Mouse (Mus musculus): ENCODE measurements at regions not wholly inside any gene's neighbourhood (a gene's known extent, or its start where the extent isn't known, plus 50 kb on each side); places are given as distances from the start of the nearest gene placed in this dataset.

DNA sequence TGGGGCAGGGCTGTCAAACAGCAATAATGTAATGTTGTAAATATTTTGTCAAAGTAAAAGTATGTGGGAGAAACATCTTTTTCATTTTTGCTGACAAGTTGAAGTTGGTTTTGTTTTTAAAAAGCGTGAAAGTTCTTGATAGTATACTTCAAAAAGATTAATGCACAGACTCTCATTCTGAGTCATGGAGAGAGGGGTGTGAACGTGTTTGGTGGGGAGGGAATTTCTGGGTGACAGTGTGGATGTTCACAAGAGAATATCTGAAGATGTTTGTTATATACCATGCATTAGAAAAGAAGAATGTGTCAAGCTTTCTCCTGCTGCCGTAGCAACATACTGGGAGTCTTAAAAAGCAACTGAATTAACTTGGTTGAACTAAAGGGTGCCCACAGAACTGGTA, 57.0 kb downstream of the Rps29 start:
- Histone ChIP-seq H3K4me3 (no peak overlapping the region), H3K36me3 (no peaks in the 10 kb centered on the region), H3K4me1 (no peaks in the 10 kb centered on the region), H3K27ac (replicated peaks) (no peak overlapping the region), H3K9ac (no peak overlapping the region), H3K27me3 (replicated peaks) (no peaks in the 10 kb centered on the region), H3K4me2 (no peak overlapping the region), H3K9me3 (no peaks in the 10 kb centered on the region)
- 57% methylated on average over 3 of the region's 3 CpGs for WGBS
- ATAC-seq (ENCODE audit: extremely low read depth, insufficient number of reproducible peaks, low FRiP score, low TSS enrichment): no peak

DNA sequence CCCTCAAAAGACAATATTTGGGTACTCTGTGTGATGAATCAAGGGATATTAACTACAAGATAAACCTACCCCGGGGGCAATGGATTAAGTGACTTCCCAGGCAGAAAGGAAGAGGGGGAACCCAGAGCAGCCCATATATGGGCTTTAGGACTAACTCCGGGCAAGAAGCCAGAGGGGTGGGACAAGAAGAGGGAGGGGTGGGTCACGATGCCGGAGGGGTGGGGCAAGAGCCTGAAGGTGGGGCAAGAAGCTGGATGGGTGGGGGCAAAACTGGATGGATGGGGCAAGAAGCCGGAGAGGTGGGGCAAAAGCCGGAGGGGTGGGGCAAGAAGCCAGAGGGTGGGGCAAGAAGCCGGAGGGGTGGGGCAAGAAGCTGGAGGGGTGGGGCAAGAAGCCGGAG, 64.1 kb downstream of the Rps29 start:
- no peak for ATAC-seq (ENCODE audit: extremely low read depth, insufficient number of reproducible peaks, low FRiP score, low TSS enrichment)
- 80% methylated on average over 8 of the region's 8 CpGs for WGBS
- Histone ChIP-seq H3K4me2 (no peak overlapping the region), H3K9ac (no peak overlapping the region), H3K4me3 (no peak overlapping the region), H3K36me3 (no peaks in the 10 kb centered on the region), H3K27me3 (replicated peaks) (no peaks in the 10 kb centered on the region), H3K4me1 (no peaks in the 10 kb centered on the region), H3K9me3 (no peaks in the 10 kb centered on the region), H3K27ac (replicated peaks) (no peak overlapping the region)

DNA sequence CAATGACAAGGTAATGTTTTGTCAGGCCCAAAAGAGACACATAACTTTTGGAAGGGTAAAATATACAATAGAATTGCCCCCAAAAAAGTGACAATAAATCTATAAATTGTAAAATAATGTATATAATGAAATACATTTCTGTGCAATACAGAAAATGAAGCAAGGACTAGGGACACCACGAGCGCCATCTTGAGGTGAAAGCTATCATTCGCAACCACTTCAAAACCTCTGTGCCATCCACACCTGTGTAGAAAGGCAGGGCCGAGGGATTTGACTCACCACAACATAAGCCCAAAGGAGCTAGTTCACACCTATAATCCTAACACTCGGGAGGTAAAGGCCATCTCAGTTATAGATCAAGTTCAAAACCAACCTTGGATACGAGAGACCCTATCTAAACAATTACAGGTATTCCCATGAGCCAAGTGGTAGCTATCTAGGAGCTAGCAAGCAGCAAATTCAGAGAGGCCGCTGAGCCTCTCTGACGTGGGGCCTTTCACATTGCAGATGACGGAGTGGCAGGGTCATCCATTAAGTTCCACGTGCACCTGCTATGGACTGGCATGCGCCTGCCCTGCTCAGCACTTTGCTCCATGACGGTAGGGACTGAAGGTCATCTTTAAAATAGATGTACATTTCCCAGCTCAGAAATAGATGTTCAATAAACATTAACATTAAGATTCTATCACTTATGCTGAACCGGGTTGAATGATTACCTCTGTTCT, 65.8 kb downstream of the Rps29 start:
- 60% methylated on average over 13 of the region's 13 CpGs for WGBS
- Histone ChIP-seq H3K36me3 (no peaks in the 10 kb centered on the region), H3K4me1 (no peaks in the 10 kb centered on the region), H3K27me3 (replicated peaks) (no peaks in the 10 kb centered on the region), H3K27ac (replicated peaks) (no peak overlapping the region), H3K9ac (no peak overlapping the region), H3K4me2 (no peak overlapping the region), H3K9me3 (no peaks in the 10 kb centered on the region), H3K4me3 (no peak overlapping the region)
- no peak for ATAC-seq (ENCODE audit: extremely low read depth, insufficient number of reproducible peaks, low FRiP score, low TSS enrichment)

DNA sequence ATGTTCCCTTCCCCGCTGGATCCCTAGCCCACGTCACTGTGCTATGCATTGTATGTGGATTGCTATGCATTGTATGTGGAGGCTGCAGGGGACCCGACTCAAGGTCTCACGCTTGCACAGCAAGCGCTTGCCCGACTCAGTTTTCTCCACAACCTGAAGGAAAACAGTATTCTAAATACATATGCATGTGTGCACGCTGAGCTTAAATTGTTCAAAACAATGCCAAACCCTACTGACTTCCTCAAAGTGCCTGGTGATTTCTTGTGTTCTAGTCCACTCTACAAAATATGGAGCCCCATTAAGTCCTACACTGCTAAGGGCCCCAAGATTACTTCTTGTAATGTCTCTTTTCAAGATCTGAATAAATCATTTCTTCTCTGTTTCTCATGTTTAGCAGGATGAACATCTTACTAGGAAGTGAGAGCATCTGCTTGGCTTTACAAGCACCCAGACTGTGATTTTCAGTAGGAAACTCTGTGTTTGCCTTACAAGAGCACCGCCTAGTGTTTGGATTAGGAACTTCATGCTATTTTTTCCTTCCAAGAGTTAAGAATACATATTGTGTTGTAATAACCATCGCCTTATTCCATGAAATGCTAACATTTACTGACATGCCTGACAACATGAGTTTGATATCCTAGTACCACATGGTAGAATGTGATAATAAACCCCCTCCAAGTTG, 70.9 kb downstream of the Rps29 start:
- Histone ChIP-seq H3K9me3 (no peaks in the 10 kb centered on the region), H3K4me1 (peaks cover 5% of the 10 kb centered on the region), H3K9ac (no peak overlapping the region), H3K4me2 (peak overlapping the region; percentile 33; the same call in 1 of the 2 replicates), H3K27ac (replicated peaks) (no peak overlapping the region), H3K4me3 (no peak overlapping the region), H3K36me3 (no peaks in the 10 kb centered on the region), H3K27me3 (replicated peaks) (no peaks in the 10 kb centered on the region; the same call in 1 of the 2 replicates)
- ATAC-seq (ENCODE audit: extremely low read depth, insufficient number of reproducible peaks, low FRiP score, low TSS enrichment): no peak
- 62% methylated on average over 9 of the region's 9 CpGs for WGBS

DNA sequence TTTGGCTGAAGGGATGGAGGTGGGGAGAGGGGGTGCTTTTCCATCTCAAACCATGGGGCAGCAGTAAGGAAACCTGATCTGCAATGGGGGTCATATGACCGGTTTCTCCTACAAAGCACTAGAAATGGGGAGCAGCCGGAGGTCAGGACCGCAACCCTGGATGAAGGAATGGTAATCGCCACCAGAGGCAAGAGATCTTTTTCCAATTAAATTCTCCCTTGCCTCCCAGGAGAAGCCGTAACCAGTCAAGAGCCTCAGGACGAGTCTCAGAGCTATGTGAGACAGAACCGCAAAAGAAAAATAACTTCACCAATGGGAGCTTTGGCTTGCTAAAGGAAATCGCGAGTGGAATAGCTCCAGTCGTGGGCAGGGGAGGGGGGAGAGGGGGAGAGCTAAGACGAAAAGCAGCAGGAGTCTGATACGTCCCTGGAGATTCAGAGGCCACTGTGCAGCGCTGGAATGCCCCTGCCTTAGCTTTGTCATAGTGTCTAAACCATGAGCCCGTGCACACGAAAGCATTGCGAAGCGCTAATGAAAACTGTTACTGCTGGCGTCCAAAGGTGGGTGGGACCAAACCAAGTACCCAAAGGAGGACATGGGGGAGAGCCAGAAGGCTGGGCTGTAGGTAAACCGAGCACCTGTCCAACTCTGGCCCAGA, 73.3 kb downstream of the Rps29 start:
- Histone ChIP-seq H3K27me3 (replicated peaks) (no peaks in the 10 kb centered on the region; the same call in 1 of the 2 replicates), H3K9ac (no peak overlapping the region), H3K27ac (replicated peaks) (no peak overlapping the region), H3K4me3 (peak overlapping the region; percentile 24), H3K4me2 (peak overlapping the region; percentile 56), H3K36me3 (no peaks in the 10 kb centered on the region), H3K9me3 (no peaks in the 10 kb centered on the region), H3K4me1 (peaks cover 5% of the 10 kb centered on the region)
- 32% methylated on average over 19 of the region's 19 CpGs for WGBS
- no peak for ATAC-seq (ENCODE audit: extremely low read depth, insufficient number of reproducible peaks, low FRiP score, low TSS enrichment)

DNA sequence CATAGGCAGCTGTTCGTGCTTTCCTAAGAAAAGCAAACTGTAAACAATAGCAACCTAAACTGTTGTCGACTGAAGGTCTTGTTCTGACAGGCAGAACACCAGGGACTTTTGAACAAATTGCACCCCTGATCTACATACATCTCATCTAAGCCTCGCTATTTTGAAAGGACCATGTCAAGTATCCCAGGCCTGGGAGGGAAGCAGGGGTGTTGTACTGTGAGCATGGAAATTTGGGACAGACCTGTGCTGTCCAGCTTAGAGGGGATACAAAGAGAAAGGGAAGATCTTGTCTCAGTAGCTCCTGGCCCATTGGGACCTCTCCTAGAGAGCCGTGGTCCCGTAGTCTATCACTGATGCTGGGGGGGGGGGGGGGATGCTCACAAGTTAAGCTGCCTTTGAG, 74.3 kb downstream of the Rps29 start:
- WGBS: 77% methylated on average over 5 of the region's 5 CpGs

DNA sequence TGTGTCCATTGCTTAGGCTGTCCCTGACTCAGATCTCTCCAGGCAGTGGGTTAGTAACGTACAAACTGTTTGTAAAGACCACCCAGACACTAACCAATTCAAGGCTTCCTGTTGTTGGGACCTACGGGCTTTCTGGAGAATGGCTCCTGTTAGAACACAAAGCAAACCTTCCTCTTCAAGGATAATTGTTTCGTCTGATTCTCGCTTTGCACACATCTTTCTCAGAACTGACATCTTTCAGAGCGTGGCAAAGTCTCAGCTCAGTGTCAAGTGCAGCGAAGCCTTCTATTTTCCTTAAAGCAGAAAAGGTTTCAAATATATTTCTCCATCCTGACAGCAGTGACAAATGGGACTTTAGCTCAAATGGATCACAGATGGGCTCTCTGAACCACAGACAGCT, 76.9 kb downstream of the Rps29 start:
- whole genome bisulfite sequencing: 47% methylated on average over 6 of the region's 6 CpGs
- no peak for ATAC-seq (ENCODE audit: extremely low read depth, insufficient number of reproducible peaks, low FRiP score, low TSS enrichment)
- Histone ChIP-seq H3K4me3 (no peak overlapping the region), H3K9me3 (no peaks in the 10 kb centered on the region), H3K27me3 (replicated peaks) (no peaks in the 10 kb centered on the region), H3K27ac (replicated peaks) (no peak overlapping the region), H3K4me2 (no peak overlapping the region), H3K36me3 (no peaks in the 10 kb centered on the region), H3K4me1 (peaks cover 5% of the 10 kb centered on the region), H3K9ac (no peak overlapping the region)

More for the DNA sequence above, 74.3 kb downstream of the Rps29 start:
- Histone ChIP-seq H3K36me3 (no peaks in the 10 kb centered on the region), H3K27ac (replicated peaks) (no peak overlapping the region), H3K4me1 (peaks cover 5% of the 10 kb centered on the region), H3K9me3 (no peaks in the 10 kb centered on the region), H3K27me3 (replicated peaks) (no peaks in the 10 kb centered on the region; the same call in 1 of the 2 replicates), H3K4me3 (no peak overlapping the region), H3K4me2 (no peak overlapping the region), H3K9ac (no peak overlapping the region)
- ATAC-seq (ENCODE audit: extremely low read depth, insufficient number of reproducible peaks, low FRiP score, low TSS enrichment): no peak

DNA sequence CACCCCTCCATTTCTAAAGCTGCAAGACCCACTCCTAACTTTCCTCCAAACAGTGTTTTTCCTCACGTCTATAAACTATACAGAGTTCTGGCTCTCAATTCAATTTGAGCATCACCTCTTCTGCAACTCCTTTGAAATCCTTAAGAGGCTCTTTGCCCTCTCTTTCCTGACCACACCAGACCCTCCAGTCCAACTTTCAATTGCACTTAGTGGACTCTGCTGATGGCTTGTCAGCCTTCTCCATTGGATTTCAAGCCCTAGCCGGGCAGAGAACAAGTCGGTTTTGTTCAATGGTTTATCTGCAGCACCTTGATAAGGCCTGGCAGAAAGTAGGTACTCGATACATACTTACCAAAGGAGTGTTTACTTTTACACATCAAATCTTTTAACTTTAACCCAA, 119.4 kb downstream of the Rps29 start:
- ATAC-seq (ENCODE audit: extremely low read depth, insufficient number of reproducible peaks, low FRiP score, low TSS enrichment): no peak
- Histone ChIP-seq H3K36me3 (no peaks in the 10 kb centered on the region), H3K4me1 (no peaks in the 10 kb centered on the region), H3K27me3 (replicated peaks) (no peaks in the 10 kb centered on the region), H3K9ac (no peak overlapping the region), H3K9me3 (no peaks in the 10 kb centered on the region), H3K4me3 (no peak overlapping the region), H3K27ac (replicated peaks) (no peak overlapping the region), H3K4me2 (no peak overlapping the region)
- 48% methylated on average over 4 of the region's 4 CpGs for WGBS

DNA sequence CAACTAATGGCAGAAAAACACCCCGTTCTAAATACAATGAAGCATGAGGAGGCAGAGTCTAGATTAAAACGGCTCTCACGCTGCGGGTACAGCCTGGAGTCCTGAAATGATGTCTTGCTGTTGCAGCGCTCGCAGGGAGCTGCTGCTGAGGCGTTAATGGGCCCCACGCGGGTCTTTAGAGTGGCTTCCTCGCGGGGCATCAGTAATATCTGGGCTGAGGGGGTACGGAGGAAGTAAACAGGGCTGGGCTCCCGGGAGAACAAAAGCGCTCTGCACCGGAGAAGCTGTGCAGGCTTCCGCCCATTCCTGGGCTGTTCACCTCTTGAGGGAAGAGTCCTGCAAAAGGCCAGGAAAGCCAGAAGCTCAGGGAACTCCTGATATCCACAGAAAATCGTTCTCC, 135.4 kb downstream of the Rps29 start:
- H3K27me3 ChIP-seq (replicated peaks): no peaks in the 10 kb centered on the region

DNA sequence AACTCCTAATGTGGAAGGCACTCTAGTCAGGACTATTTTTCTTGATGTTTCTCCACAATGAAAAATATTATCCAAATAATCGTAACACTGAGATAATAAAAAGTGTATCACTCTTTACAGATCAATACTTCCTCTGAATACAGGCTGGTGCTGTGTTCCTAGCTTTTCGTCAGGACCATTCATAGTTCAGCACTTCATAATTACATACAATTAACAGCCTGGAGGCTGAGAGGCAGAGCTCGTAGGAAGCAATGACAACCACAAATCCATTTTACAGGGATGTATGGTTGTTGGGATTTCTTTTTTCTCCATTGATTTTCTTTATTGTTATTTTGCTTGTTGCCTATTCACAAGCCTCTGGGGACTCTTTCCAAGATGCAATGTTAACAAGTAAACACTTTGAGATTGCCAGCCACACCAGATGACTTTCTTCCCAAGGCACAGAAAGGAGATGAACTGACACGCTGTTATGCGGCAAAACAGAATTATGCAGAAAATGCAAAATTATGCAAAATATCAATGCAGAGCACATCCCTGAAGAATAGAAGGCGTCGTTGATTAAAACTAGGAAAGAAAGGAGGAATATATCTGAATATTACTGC, 142.2 kb downstream of the Rps29 start:
- no peak for ATAC-seq (ENCODE audit: extremely low read depth, insufficient number of reproducible peaks, low FRiP score, low TSS enrichment)
- no peak overlapping the region for H3K4me2 ChIP-seq
- H3K36me3 ChIP-seq: no peaks in the 10 kb centered on the region
- H3K9me3 ChIP-seq: peaks cover 16% of the 10 kb centered on the region; the same call in 1 of the 2 replicates
- no peaks in the 10 kb centered on the region for H3K27me3 ChIP-seq (replicated peaks)
- 81% methylated on average over 7 of the region's 7 CpGs for WGBS
- H3K4me1 ChIP-seq: no peaks in the 10 kb centered on the region
- no peak overlapping the region for H3K27ac ChIP-seq (replicated peaks)
- no peak overlapping the region for H3K4me3 ChIP-seq
- no peak overlapping the region for H3K9ac ChIP-seq

More for the DNA sequence above, 135.4 kb downstream of the Rps29 start:
- H3K9me3 ChIP-seq: no peaks in the 10 kb centered on the region
- ATAC-seq (ENCODE audit: extremely low read depth, insufficient number of reproducible peaks, low FRiP score, low TSS enrichment): no peak
- peak overlapping the region; percentile 58 for H3K4me2 ChIP-seq
- H3K36me3 ChIP-seq: no peaks in the 10 kb centered on the region
- no peaks in the 10 kb centered on the region; the same call in 1 of the 2 replicates for H3K4me1 ChIP-seq
- 42% methylated on average over 17 of the region's 17 CpGs for WGBS
- no peak overlapping the region for H3K27ac ChIP-seq (replicated peaks)
- peak overlapping the region; percentile 26; the same call in 1 of the 2 replicates for H3K4me3 ChIP-seq
- no peak overlapping the region for H3K9ac ChIP-seq

DNA sequence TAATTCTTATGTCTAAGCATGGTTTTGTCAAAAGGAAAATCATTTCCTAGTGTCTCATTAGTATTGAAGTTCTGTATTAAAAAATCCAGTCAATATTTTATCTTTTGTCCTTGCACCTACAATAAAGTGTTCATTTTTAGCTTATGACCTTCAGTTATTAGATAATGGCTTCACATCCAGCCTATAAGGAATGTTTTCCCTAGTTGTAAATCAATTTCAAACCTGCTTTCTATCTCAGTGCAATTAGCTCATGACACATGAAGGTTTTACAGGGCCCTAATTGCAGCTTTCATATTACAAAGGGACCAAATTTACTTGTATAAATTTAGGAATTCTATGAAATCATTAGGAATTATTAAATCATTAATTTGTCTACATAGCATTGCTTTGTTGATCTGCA, 153.8 kb downstream of the Rps29 start:
- Histone ChIP-seq H3K4me1 (no peaks in the 10 kb centered on the region), H3K36me3 (no peaks in the 10 kb centered on the region), H3K9me3 (no peaks in the 10 kb centered on the region), H3K27ac (replicated peaks) (no peak overlapping the region), H3K4me2 (no peak overlapping the region), H3K27me3 (replicated peaks) (no peaks in the 10 kb centered on the region), H3K9ac (no peak overlapping the region), H3K4me3 (no peak overlapping the region)
- no peak for ATAC-seq (ENCODE audit: extremely low read depth, insufficient number of reproducible peaks, low FRiP score, low TSS enrichment)

All from heart, embryonic 13.5 days (tissue).